Mouse (Mus musculus) hindbrain, embryonic 14.5 days (tissue): ENCODE results near the gene Gm48552. TPM values are rescaled to one million over a fixed set of nuclear protein-coding genes. Genes with fewer than 3 reads are reported as not detected.

Experiments used
- ATAC-seq: fragments of 200-750 bp; cut with Nextera tagmentation; 2 replicates; pipeline ENCODE4 v1.8.0; 2017; ENCODE audit warnings: moderate number of reproducible peaks, mild to moderate bottlenecking, moderate TSS enrichment, moderate library complexity; ENCODE audit not compliant: low FRiP score
- DNase-seq: peaks from one replicate; pipeline ENCODE4 v3.0.0-alpha.2; 2015; ENCODE audit warnings: low spot score
- H3K27ac ChIP-seq: fragments of 300-500 bp; sonication (generic); 2 replicates; pipeline ENCODE4 v1.5.1; 2014; ENCODE audit warnings: mild to moderate bottlenecking, moderate library complexity
- H3K27me3 ChIP-seq: fragments of 300-500 bp; sonication (generic); 2 replicates; pipeline ENCODE4 v1.6.1; 2014; ENCODE audit warnings: mild to moderate bottlenecking, low read length, mixed read lengths; ENCODE audit not compliant: control insufficient read depth, insufficient read depth
- H3K36me3 ChIP-seq: fragments of 300-500 bp; sonication (generic); replicated peaks from 2 replicates; pipeline ENCODE4 v1.6.1; 2014; ENCODE audit not compliant: control insufficient read depth, insufficient read depth
- H3K4me1 ChIP-seq: fragments of 300-500 bp; sonication (generic); replicated peaks from 2 replicates; pipeline ENCODE4 v1.6.1; 2014; ENCODE audit warnings: antibody characterized with exemption, low read length, mixed read lengths; ENCODE audit not compliant: control insufficient read depth, insufficient read depth
- H3K4me2 ChIP-seq: fragments of 300-500 bp; sonication (generic); replicated peaks from 2 replicates; pipeline ENCODE4 v1.6.1; 2014; ENCODE audit warnings: mild to moderate bottlenecking, moderate library complexity
- H3K4me3 ChIP-seq: fragments of 300-500 bp; sonication (generic); replicated peaks from 2 replicates; pipeline ENCODE4 v1.5.1; 2014; ENCODE audit warnings: mild to moderate bottlenecking, low read length
- H3K9ac ChIP-seq: fragments of 300-500 bp; sonication (generic); 2 replicates; pipeline ENCODE4 v1.6.1; 2014
- H3K9me3 ChIP-seq: fragments of 300-500 bp; sonication (generic); 2 replicates; pipeline ENCODE4 v1.6.1; 2016; ENCODE audit warnings: low read length; ENCODE audit not compliant: control insufficient read depth
- WGBS: fragments of 180-500 bp; shearing (Covaris S2); extraction: QIAGEN DNeasy Blood & Tissue Kit; methylation state at CpG from one replicate; pipeline ENCODE4 v1.1.7; 2014; 5-methylcytosine and 5-hydroxymethylcytosine counted together
- polyA plus RNA-seq: library from polyadenylated mRNA; unstranded; fragments of >200 nt; fragmentation: Nextera tagmentation; extraction: Ambion mirVana; gene quantifications from 2 replicates; pipeline ENCODE4 v1.2.1, GENCODE M21; 2014

The Gm48552 gene
- polyA plus RNA-seq, 1 experiment from 2014 or later = 1.9 TPM

- Histone ChIP-seq H3K36me3 (peaks cover 17% of the 10 kb centered on the region), H3K9ac (peak overlapping the region; percentile 12), H3K4me3 (no peak overlapping the region), H3K27ac (no peak overlapping the region), H3K4me1 (no peaks in the 10 kb centered on the region), H3K9me3 (no peaks in the 10 kb centered on the region), H3K27me3 (no peaks in the 10 kb centered on the region), H3K4me2 (peak overlapping the region; percentile 24)
- DNase-seq (no peak), ATAC-seq (no peak)
- 8% methylated on average over 19 of the region's 19 CpGs for WGBS
Observed at GRCm38 (mm10) chr10:81393456-81394063, 4.8 kb downstream of the Gm48552 start.

- no peaks in the 10 kb centered on the region for H3K27me3 ChIP-seq
- no peak overlapping the region for H3K4me3 ChIP-seq
- ATAC-seq = no peak
- H3K4me2 ChIP-seq = no peak overlapping the region
- H3K9me3 ChIP-seq = no peaks in the 10 kb centered on the region
- no peak overlapping the region for H3K27ac ChIP-seq
- no peak overlapping the region for H3K9ac ChIP-seq
- H3K36me3 ChIP-seq = peaks cover 28% of the 10 kb centered on the region
- H3K4me1 ChIP-seq = no peaks in the 10 kb centered on the region
- WGBS = 11% methylated on average over 5 of the region's 5 CpGs
- DNase-seq = peak; percentile 73
Observed at GRCm38 (mm10) chr10:81395127-81395526, 6.3 kb downstream of the Gm48552 start.

GRCm38 (mm10) chr10:81395865-81396264, 7.1 kb downstream of the Gm48552 start:
- Histone ChIP-seq H3K9ac (no peak overlapping the region), H3K4me2 (no peak overlapping the region), H3K4me3 (no peak overlapping the region), H3K4me1 (peaks cover under 1% of the 10 kb centered on the region; the same call in 1 of the 2 replicates), H3K36me3 (peaks cover 35% of the 10 kb centered on the region), H3K9me3 (no peaks in the 10 kb centered on the region), H3K27me3 (no peaks in the 10 kb centered on the region), H3K27ac (no peak overlapping the region)
- DNase-seq (no peak), ATAC-seq (no peak)
- 67% methylated on average over 4 of the region's 4 CpGs for WGBS

GRCm38 (mm10) chr10:81396749-81397148, 7.9 kb downstream of the Gm48552 start:
- no peak for DNase-seq
- H3K4me3 ChIP-seq = no peak overlapping the region
- no peak overlapping the region for H3K4me2 ChIP-seq
- H3K36me3 ChIP-seq = peaks cover 35% of the 10 kb centered on the region
- no peaks in the 10 kb centered on the region for H3K27me3 ChIP-seq
- H3K9me3 ChIP-seq = no peaks in the 10 kb centered on the region
- H3K27ac ChIP-seq = no peak overlapping the region
- ATAC-seq = no peak
- H3K4me1 ChIP-seq = peaks cover 10% of the 10 kb centered on the region
- H3K9ac ChIP-seq = no peak overlapping the region
- WGBS = 38% methylated on average over 5 of the region's 5 CpGs

- 64% methylated on average over 5 of the region's 5 CpGs for WGBS
- no peaks in the 10 kb centered on the region for H3K9me3 ChIP-seq
- no peak overlapping the region for H3K9ac ChIP-seq
- peaks cover 29% of the 10 kb centered on the region for H3K4me1 ChIP-seq
- 0 out of 2 replicates have a peak overlapping the region, but pooled peaks have one; percentile 27 for H3K4me2 ChIP-seq
- no peak overlapping the region for H3K4me3 ChIP-seq
- H3K36me3 ChIP-seq = peaks cover 51% of the 10 kb centered on the region
- H3K27ac ChIP-seq = no peak overlapping the region
- ATAC-seq = no peak
- no peak for DNase-seq
- H3K27me3 ChIP-seq = no peaks in the 10 kb centered on the region
Observed at GRCm38 (mm10) chr10:81399296-81399695, 10.5 kb downstream of the Gm48552 start.

GRCm38 (mm10) chr10:81399798-81400308, 11.0 kb downstream of the Gm48552 start:
- H3K4me1 ChIP-seq = peaks cover 29% of the 10 kb centered on the region
- H3K4me3 ChIP-seq = no peak overlapping the region
- no peaks in the 10 kb centered on the region for H3K27me3 ChIP-seq
- DNase-seq (no peak), ATAC-seq (no peak)
- peak overlapping the region; percentile 27 for H3K4me2 ChIP-seq
- H3K9ac ChIP-seq = no peak overlapping the region
- no peaks in the 10 kb centered on the region for H3K9me3 ChIP-seq
- H3K36me3 ChIP-seq = peaks cover 57% of the 10 kb centered on the region
- WGBS = 70% methylated on average over 18 of the region's 18 CpGs
- no peak overlapping the region for H3K27ac ChIP-seq

GRCm38 (mm10) chr10:81400371-81401204, 11.8 kb downstream of the Gm48552 start:
- Histone ChIP-seq H3K9me3 (no peaks in the 10 kb centered on the region), H3K27ac (no peak overlapping the region), H3K4me1 (peaks cover 29% of the 10 kb centered on the region), H3K27me3 (no peaks in the 10 kb centered on the region), H3K4me2 (peak overlapping the region; percentile 27), H3K4me3 (no peak overlapping the region), H3K36me3 (peaks cover 64% of the 10 kb centered on the region), H3K9ac (0 out of 2 replicates have a peak overlapping the region, but pooled peaks have one; percentile 7)
- no peak for ATAC-seq
- no peak for DNase-seq
- 35% methylated on average over 22 of the region's 22 CpGs for WGBS

- peak overlapping the region; percentile 16; the same call in 1 of the 2 replicates for H3K9ac ChIP-seq
- WGBS = 24% methylated on average over 10 of the region's 10 CpGs
- H3K36me3 ChIP-seq = peaks cover 70% of the 10 kb centered on the region
- ATAC-seq (no peak), DNase-seq (peak; percentile 39)
- no peaks in the 10 kb centered on the region for H3K27me3 ChIP-seq
- H3K4me2 ChIP-seq = peak overlapping the region; percentile 27; the same call in 1 of the 2 replicates
- peaks cover 29% of the 10 kb centered on the region for H3K4me1 ChIP-seq
- peak overlapping the region; percentile 74 for H3K27ac ChIP-seq
- no peaks in the 10 kb centered on the region for H3K9me3 ChIP-seq
- no peak overlapping the region for H3K4me3 ChIP-seq
Observed at GRCm38 (mm10) chr10:81401205-81401520, 12.4 kb downstream of the Gm48552 start.

- peak overlapping the region; percentile 27; the same call in 1 of the 2 replicates for H3K4me2 ChIP-seq
- 6% methylated on average over 18 of the region's 18 CpGs for WGBS
Observed at GRCm38 (mm10) chr10:81401521-81402226, 12.9 kb downstream of the Gm48552 start.

More at GRCm38 (mm10) chr10:81401521-81402226, 12.9 kb downstream of the Gm48552 start:
- DNase-seq (peak; percentile 68), ATAC-seq (peak; percentile 67)
- Histone ChIP-seq H3K27ac (peak overlapping the region; percentile 74), H3K9me3 (no peaks in the 10 kb centered on the region), H3K9ac (peak overlapping the region; percentile 16; the same call in 1 of the 2 replicates), H3K4me1 (peaks cover 32% of the 10 kb centered on the region), H3K36me3 (peaks cover 75% of the 10 kb centered on the region), H3K4me3 (no peak overlapping the region), H3K27me3 (no peaks in the 10 kb centered on the region)
